Mouse (Mus musculus): Measurements from ENCODE around the gene Gm38394.

DNA sequence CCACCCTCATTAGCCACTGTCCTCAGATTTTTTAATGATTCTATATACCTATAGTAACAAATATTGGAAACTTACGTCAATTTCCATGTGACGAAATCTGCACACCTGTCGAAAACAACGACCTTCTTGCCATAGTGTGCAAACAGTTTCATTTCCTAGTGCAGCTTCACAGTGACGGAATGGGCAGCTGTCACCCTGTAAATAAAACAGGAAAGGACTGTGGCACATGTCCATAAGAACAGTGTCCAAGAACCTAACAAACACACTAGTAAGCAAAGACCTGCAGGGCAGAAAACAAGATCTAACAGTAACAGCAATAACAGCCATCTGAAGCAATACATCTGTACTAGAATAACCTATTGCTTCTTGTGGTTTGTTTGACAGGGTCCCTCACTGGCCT is 15.5 kb downstream of the Gm38394 start:
- TF ChIP-seq POLR2A (IDR thresholded peaks at IDR 0.05; ENCODE audit: low read depth, low read length) (no peak), USF1 (IDR thresholded peaks at IDR 0.05; ENCODE audit: low read depth, low read length) (no peak), CHD2 (IDR thresholded peaks at IDR 0.05; ENCODE audit: low read length) (no peak), CTCF (conservative IDR thresholded peaks at IDR 0.05 in 1 of 2, IDR thresholded peaks at IDR 0.05 in 1 of 2; ENCODE audit: low read depth in 2 of 2, low read length in 2 of 2) (no peak), HCFC1 (IDR thresholded peaks at IDR 0.05; ENCODE audit: low read depth, low read length) (no peak), ETS1 (conservative IDR thresholded peaks at IDR 0.05; ENCODE audit: low read depth, low read length) (no peak; the same call in 1 of the 2 replicates), MAZ (IDR thresholded peaks at IDR 0.05; ENCODE audit: low read depth, low read length) (no peak), TBP (conservative IDR thresholded peaks at IDR 0.05; ENCODE audit: low read depth, low read length) (no peak)
